Mouse (Mus musculus): Measurements from ENCODE around the gene Naga. TPM values are rescaled to one million over a fixed set of nuclear protein-coding genes. Genes with fewer than 3 reads are reported as not detected.

The Naga gene
- polyA plus RNA-seq, 1 experiment from 2014 or later: 123 TPM

DNA sequence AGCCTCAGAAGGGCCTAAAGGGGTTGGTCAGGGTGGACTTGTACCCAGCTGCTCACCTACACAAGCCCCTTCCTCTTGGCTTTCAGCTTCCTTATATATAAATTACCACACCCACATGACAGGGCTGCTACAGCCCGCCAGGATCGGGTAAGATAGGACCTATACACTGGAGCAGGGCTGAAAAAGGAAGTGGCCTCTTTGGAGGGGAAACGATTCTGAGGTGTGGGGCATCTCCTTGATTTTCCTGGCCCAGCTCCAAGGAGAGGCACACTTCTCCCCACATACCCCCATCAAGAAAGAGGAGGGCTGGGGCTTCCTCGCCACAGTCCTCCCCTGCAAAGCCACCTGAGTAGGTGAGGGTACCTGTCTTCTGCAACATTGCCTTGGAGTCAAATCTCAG, 850 bp downstream of the Naga start:
- ChIA-PET POLR2A (interaction anchor here (0.9 to 1.5 kb wide), 2 partner anchors 13 to 56 kb away, joined by 3 to 9 read pairs; no protein-coding TSS in a partner anchor), CTCF (interaction anchor here (1.1 to 1.8 kb wide), 3 partner anchors 14 to 19 kb away, joined by 3 to 6 read pairs (median 5); partner anchors contain the start of gene Ndufa6)
- ATAC-seq (no peak), DNase-seq (ENCODE audit: low read depth, low spot score) (no peak)
- no peak for TF ChIP-seq CTCF (IDR thresholded peaks at IDR 0.05)
- H3K27me3 ChIP-seq: no peaks in the 10 kb centered on the region
- in situ Hi-C loops (cut with MboI; ENCODE audit: low pct_unique_long_range_greater_than_20kb): no loop called here

DNA sequence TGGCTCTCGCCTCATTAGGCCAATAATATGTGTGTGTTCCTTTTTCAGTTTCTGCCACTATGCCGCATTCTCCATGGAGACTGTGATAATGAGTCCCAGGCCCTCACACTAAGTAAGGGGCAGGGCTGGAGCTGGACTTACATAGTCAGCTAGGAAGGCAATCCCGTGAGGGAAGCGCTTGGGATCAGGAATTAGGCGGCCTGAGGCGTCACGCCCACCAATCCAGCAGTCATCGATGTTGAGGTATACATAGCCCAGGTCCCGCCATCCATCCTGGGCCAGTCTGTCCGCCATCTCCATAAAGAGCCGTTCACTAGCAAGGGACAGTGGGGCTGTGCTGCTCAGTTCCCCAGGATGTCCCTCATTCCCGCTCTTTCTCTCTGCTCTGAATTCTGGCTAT, 2.1 kb downstream of the Naga start:
- ChIA-PET POLR2A (no interaction called here), CTCF (no interaction called here)
- H3K27me3 ChIP-seq: no peaks in the 10 kb centered on the region
- no peak for DNase-seq (ENCODE audit: low read depth, low spot score)
- ATAC-seq: no peak
- in situ Hi-C loops (cut with MboI; ENCODE audit: low pct_unique_long_range_greater_than_20kb): no loop called here
- TF ChIP-seq CTCF (IDR thresholded peaks at IDR 0.05): no peak

- in situ Hi-C loops (cut with MboI; ENCODE audit: low pct_unique_long_range_greater_than_20kb): no loop called here
- no peak for ATAC-seq
- no peak for DNase-seq (ENCODE audit: low read depth, low spot score)
- CTCF ChIA-PET: no interaction called here
- POLR2A ChIA-PET: interaction anchor here (1.1 kb wide), 1 partner anchor 12 kb away, joined by 3 read pairs; no protein-coding TSS in a partner anchor
- no peak for TF ChIP-seq CTCF (IDR thresholded peaks at IDR 0.05)
- no peaks in the 10 kb centered on the region for H3K27me3 ChIP-seq
These were observed 3.5 kb downstream of the Naga start for GRCm38 (mm10) chr15:82335194-82335593.

DNA sequence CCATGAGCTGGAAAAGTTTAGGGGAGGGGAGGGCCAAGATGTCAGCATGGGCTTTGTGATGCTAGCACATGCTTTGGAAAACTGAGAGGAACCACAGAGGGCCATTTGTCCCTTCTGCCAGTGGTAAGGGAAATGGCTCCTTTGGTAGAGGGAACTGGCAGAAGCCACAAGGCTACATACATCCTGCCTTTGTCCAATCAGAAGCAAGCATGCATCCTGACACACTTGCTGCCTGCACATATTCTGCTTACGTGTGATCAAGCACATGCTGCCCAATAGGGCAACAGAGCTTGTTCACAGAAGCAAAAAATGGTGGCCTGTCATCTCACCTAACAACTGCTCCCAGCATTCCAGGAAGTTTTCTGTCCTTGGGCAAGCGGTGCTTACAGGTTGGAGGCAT, 13.3 kb downstream of the Naga start:
- TF ChIP-seq CTCF (IDR thresholded peaks at IDR 0.05): no peak
- no peak for ATAC-seq
- POLR2A ChIA-PET: interaction anchor here (1.5 kb wide), 1 partner anchor 13 kb away, joined by 3 read pairs; no protein-coding TSS in a partner anchor
- no peak for DNase-seq (ENCODE audit: low read depth, low spot score)
- H3K27me3 ChIP-seq: no peaks in the 10 kb centered on the region
- in situ Hi-C loops (cut with MboI; ENCODE audit: low pct_unique_long_range_greater_than_20kb): no loop called here
- CTCF ChIA-PET: interaction anchor here (0.7 to 2.6 kb wide), 3 partner anchors 13 to 44 kb away, joined by 3 to 6 read pairs (median 3); partner anchors contain the start of genes Naga, Pheta2 and Smdt1

DNA sequence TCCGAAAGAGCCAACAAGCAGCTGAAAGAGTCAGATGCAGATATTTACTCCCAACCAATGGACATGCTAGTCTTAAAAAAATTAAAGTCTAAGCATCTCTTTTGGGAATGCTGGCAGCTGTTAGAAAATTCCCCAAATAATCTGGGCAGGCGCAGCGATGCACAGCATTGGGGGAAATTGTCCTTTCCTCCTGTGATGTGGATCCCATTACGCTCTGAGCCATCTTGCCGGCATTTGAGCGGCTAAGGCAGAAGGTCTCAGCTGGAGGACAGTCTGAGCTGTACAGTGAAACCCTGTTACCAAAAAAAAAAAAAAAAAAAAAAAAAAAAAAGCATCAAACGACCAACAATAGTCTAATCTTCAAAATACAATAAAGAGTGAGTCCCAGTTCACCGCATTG, 16.5 kb downstream of the Naga start:
- in situ Hi-C loops (cut with MboI; ENCODE audit: low pct_unique_long_range_greater_than_20kb): no loop called here
- TF ChIP-seq CTCF (IDR thresholded peaks at IDR 0.05): no peak
- ChIA-PET CTCF (interaction anchor here (1.6 kb wide), 1 partner anchor 15 kb away, joined by 3 read pairs; no protein-coding TSS in a partner anchor), POLR2A (interaction anchor here (0.6 kb wide), 1 partner anchor 796 kb away, joined by 6 read pairs; no protein-coding TSS in a partner anchor)
- ATAC-seq (no peak), DNase-seq (ENCODE audit: low read depth, low spot score) (no peak)
- H3K27me3 ChIP-seq: no peaks in the 10 kb centered on the region

DNA sequence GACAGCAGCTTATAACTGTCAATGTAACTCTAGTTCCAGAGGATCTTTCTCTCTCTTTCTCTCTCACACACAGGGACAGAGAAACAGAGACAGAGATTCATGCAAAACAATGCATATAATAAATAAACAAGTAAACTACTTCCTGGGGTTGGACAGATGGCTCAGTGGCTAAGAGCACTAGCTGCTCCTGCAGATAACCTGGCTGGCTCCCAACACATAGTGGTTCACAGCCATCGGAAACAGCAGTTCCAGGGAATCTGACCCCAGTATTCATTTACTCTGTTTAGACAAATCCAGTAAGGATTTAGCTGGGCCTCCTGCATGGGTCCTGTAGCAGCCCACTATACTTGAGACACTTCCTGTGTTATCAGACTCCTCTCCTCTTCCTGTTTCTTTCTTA, 19.1 kb downstream of the Naga start:
- POLR2A ChIA-PET: no interaction called here
- in situ Hi-C loops (cut with MboI; ENCODE audit: low pct_unique_long_range_greater_than_20kb): no loop called here
- no peak for ATAC-seq
- H3K27me3 ChIP-seq: no peaks in the 10 kb centered on the region
- CTCF ChIA-PET: interaction anchor here (1.0 to 1.1 kb wide), 2 partner anchors 18 to 53 kb away, joined by 3 read pairs; no protein-coding TSS in a partner anchor
- no peak for TF ChIP-seq CTCF (IDR thresholded peaks at IDR 0.05)
- DNase-seq (ENCODE audit: low read depth, low spot score): no peak

DNA sequence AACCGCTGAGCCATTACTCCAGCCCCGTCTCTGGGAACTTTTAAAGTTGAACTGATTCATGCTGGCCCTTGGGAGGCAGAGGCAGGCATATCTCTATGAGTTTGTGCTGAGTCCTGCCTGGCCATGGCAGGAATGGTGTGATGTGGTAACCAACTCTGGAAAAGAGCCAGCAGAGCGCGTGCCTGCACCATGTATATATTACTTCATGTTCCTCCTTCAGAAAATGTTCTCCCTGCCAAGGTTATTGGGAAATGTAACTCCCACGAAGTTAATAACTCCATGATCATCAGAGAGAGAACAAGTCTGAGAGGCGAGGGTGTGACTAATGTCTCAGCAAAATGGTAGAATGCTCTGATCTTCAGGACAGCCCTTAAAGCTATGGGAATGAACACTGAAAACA, 20.9 kb downstream of the Naga start:
- in situ Hi-C loops (cut with MboI; ENCODE audit: low pct_unique_long_range_greater_than_20kb): no loop called here
- DNase-seq (ENCODE audit: low read depth, low spot score): no peak
- ATAC-seq: no peak
- ChIA-PET POLR2A (interaction anchor here (0.9 kb wide), 1 partner anchor 32 kb away, joined by 4 read pairs; no protein-coding TSS in a partner anchor), CTCF (no interaction called here)
- TF ChIP-seq CTCF (IDR thresholded peaks at IDR 0.05): no peak
- no peaks in the 10 kb centered on the region for H3K27me3 ChIP-seq

DNA sequence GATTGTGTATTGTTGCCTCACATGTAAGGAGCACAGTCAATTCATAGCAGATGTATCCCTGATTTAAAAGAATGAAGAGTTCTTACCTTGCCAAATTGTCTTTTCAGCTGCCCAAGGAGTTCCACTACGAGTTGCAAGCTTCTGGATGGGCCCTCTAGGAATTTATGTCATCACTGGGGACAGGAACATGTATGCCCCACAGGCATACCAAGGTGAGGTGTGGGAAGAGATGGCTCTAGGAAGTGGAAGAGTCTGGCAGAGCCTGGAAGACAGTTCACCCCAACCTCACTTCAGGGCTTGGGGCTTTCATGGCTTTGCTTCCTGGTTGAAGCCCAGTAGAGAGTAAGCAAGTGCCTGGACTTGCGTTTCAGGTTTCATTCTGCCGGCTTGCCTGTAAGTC, 30.3 kb downstream of the Naga start:
- DNase-seq (ENCODE audit: low read depth, low spot score): no peak
- peaks cover 15% of the 10 kb centered on the region for H3K27me3 ChIP-seq
- POLR2A ChIA-PET: interaction anchor here (0.5 kb wide), 1 partner anchor 44 kb away, joined by 6 read pairs; no protein-coding TSS in a partner anchor
- in situ Hi-C loops (cut with MboI; ENCODE audit: low pct_unique_long_range_greater_than_20kb): no loop called here
- no peak for TF ChIP-seq CTCF (IDR thresholded peaks at IDR 0.05)
- CTCF ChIA-PET: no interaction called here
- no peak for ATAC-seq

DNA sequence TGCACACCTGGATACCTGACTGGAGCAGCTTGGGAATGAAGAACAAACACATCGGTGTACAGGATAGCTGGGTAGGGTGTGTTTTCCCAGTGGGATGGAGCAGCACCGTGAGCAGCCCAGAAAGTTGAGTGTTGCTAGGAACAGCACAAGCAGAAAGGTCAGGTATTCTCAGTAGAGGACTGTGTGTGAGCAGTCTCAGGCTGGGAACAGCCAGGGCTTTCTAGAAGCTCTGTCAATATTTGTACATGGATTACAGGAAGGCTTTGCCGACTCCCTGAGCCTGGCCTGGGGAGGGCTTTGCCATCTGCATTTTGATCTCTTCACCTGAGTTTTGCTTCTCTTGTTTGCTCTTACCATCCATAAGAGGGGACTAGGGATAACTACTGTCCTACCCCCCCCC, 31.6 kb downstream of the Naga start:
- in situ Hi-C loops (cut with MboI; ENCODE audit: low pct_unique_long_range_greater_than_20kb): no loop called here
- ATAC-seq (no peak), DNase-seq (ENCODE audit: low read depth, low spot score) (no peak)
- H3K27me3 ChIP-seq: peaks cover 12% of the 10 kb centered on the region
- ChIA-PET CTCF (interaction anchor here (1.2 kb wide), 1 partner anchor 15 kb away, joined by 3 read pairs; no protein-coding TSS in a partner anchor), POLR2A (no interaction called here)
- no peak for TF ChIP-seq CTCF (IDR thresholded peaks at IDR 0.05)

- peaks cover 5% of the 10 kb centered on the region for H3K27me3 ChIP-seq
- ATAC-seq: no peak
- DNase-seq (ENCODE audit: low read depth, low spot score): no peak
- TF ChIP-seq CTCF (IDR thresholded peaks at IDR 0.05): no peak
- POLR2A ChIA-PET: interaction anchor here (0.6 kb wide), 1 partner anchor 602 kb away, joined by 3 read pairs; no protein-coding TSS in a partner anchor
- CTCF ChIA-PET: interaction anchor here (0.9 to 1.4 kb wide), 2 partner anchors 19 to 28 kb away, joined by 3 read pairs; no protein-coding TSS in a partner anchor
- in situ Hi-C loops (cut with MboI; ENCODE audit: low pct_unique_long_range_greater_than_20kb): no loop called here
These were observed 39.8 kb downstream of the Naga start, which contains the start of gene Wbp2nl for GRCm38 (mm10) chr15:82298764-82299561. Gene Wbp2nl, plus strand, starts transcription at chr15:82298954.

DNA sequence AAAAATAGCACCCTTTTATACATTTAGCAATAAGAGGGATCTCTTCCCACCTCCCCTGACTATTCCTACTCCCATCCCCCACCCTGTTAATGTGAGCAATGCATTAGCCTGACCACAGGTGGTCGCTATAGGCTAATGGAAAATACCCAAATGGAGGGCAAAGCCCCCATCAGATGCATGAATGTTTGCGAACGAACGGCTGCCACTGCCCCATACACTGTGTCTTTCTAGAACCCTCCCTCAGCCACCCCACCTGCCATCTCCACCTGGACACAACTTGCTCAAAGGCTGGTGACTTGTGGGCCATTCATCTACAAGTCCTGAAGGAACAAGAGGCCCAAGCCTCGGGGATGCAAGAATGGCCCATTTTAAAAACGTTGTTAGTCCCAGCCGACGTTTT, 44.7 kb downstream of the Naga start:
- CTCF ChIA-PET: interaction anchor here (0.9 kb wide), 1 partner anchor 17 kb away, joined by 3 read pairs; no protein-coding TSS in a partner anchor

More for the DNA sequence above, 44.7 kb downstream of the Naga start:
- no peaks in the 10 kb centered on the region for H3K27me3 ChIP-seq
- TF ChIP-seq CTCF (IDR thresholded peaks at IDR 0.05): no peak
- in situ Hi-C loops (cut with MboI; ENCODE audit: low pct_unique_long_range_greater_than_20kb): no loop called here
- ATAC-seq (no peak), DNase-seq (ENCODE audit: low read depth, low spot score) (no peak)
- POLR2A ChIA-PET: no interaction called here
